Mouse (Mus musculus): ENCODE measurements around the gene Pdgfb. TPM values are rescaled to one million over a fixed set of nuclear protein-coding genes. Genes with fewer than 3 reads are reported as not detected.

Gene Pdgfb
- polyA plus RNA-seq, 1 experiment from 2014 or later, result 4.7 TPM

DNA sequence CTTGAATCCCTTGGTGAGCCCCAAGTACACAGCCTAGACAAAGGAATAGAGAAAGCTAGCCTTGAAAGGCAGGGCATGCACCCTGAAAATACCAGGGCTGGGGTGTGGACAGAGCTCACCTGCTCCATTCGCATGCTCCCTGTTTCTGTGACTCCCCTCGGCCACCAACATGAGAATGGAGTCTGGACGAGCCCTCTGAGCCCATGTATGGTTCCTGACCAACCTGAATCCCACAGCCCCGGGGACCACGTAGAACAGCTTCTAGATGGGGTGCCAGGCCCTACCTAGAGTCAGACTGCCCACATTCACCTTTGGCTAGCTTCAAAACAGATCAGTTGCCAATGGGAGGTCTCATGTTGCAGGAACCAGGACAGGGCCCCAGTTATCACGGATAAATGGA is 63.6 kb downstream of the Pdgfb start:
- peak overlapping the region; percentile 55 for H3K4me2 ChIP-seq (ENCODE audit: low read length)
- H3K9me3 ChIP-seq (ENCODE audit: control insufficient read depth, low read length), result no peaks in the 10 kb centered on the region
- DNase-seq, result no peak
- H3K27ac ChIP-seq (replicated peaks; ENCODE audit: low read depth, low read length), result peak overlapping the region; percentile 68
- H3K4me1 ChIP-seq (ENCODE audit: control insufficient read depth, insufficient read depth, low read length), result peaks cover 20% of the 10 kb centered on the region
- no peaks in the 10 kb centered on the region for H3K27me3 ChIP-seq (ENCODE audit: control insufficient read depth, insufficient read depth, low read length)
- ATAC-seq (ENCODE audit: low FRiP score, low TSS enrichment), result no peak
- peak overlapping the region; percentile 39 for H3K9ac ChIP-seq (replicated peaks; ENCODE audit: low read length)
- H3K4me3 ChIP-seq (replicated peaks; ENCODE audit: low read depth, low read length), result peak overlapping the region; percentile 27; the same call in 1 of the 2 replicates
- no peaks in the 10 kb centered on the region for H3K36me3 ChIP-seq (ENCODE audit: control insufficient read depth, insufficient read depth, low read length)
- 82% methylated on average over 6 of the region's 6 CpGs for WGBS

DNA sequence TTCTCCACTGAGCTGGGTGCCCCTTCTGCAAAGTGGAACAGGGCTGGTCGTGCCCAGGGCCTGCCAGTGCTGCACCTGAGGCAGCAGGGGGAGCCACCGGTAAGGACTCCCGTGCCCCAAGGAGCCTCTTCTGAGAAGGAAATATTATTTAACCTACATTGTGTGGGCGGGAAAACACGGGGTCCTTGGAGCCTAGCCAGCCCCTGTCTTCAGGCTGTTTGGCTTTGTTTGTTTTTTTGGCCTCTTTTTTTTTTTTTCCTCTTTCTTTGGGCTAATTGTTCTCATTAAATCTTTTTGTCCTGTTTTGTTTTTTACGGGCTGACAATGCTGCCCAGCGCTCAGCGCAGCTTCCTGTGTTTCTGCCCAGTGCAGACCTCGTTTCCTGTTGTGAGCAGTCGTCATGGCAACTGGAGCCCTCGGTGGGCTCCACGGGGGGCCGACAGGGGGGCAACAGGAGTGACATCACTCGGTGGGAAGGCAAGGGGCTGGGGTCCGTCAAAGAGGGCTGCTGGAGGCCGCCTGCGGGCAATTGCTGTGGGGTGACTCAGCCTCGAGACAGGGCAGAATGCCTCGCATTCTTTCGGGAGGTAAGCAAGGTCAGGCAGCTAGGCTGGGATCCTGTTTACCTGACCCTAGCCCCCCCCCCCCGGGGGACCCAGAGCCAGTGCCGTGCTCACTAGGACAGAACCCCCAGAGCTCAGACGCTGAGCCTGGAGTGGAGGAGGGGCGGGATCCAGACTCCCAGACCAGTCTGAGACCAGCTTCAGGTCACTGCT is 64.3 kb downstream of the Pdgfb start:
- Histone ChIP-seq H3K27me3 (ENCODE audit: control insufficient read depth, insufficient read depth, low read length) (no peaks in the 10 kb centered on the region), H3K9me3 (ENCODE audit: control insufficient read depth, low read length) (no peaks in the 10 kb centered on the region)
- 2% methylated on average over 24 of the region's 24 CpGs for WGBS

DNA sequence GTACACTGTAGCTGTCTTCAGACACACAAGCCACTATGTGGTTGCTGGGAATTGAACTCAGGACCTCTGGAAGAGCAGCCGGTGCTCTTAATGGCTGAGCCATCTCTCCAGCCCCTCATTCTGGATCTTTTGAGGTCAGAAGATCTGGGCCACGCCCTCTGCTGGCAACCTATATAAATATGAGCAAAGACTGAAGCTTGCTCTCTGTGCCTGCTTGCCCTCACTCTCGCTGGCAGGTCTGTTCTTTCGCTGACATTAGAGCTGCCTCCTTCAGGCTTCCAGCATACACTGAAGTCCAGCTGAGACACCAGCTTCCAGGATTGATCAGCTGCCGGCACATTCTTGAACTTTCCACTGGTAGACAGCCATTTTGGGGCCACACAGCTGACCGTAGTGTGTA is 67.1 kb downstream of the Pdgfb start:
- WGBS, result 70% methylated on average over 6 of the region's 6 CpGs
- H3K4me2 ChIP-seq (ENCODE audit: low read length), result no peak overlapping the region
- no peak for DNase-seq
- peaks cover 20% of the 10 kb centered on the region for H3K4me1 ChIP-seq (ENCODE audit: control insufficient read depth, insufficient read depth, low read length)
- H3K9ac ChIP-seq (replicated peaks; ENCODE audit: low read length), result no peak overlapping the region
- ATAC-seq (ENCODE audit: low FRiP score, low TSS enrichment), result no peak
- H3K27me3 ChIP-seq (ENCODE audit: control insufficient read depth, insufficient read depth, low read length), result no peaks in the 10 kb centered on the region
- H3K9me3 ChIP-seq (ENCODE audit: control insufficient read depth, low read length), result no peaks in the 10 kb centered on the region
- H3K27ac ChIP-seq (replicated peaks; ENCODE audit: low read depth, low read length), result no peak overlapping the region
- no peaks in the 10 kb centered on the region for H3K36me3 ChIP-seq (ENCODE audit: control insufficient read depth, insufficient read depth, low read length)
- H3K4me3 ChIP-seq (replicated peaks; ENCODE audit: low read depth, low read length), result no peak overlapping the region

More for the DNA sequence above, 64.3 kb downstream of the Pdgfb start:
- peaks cover 20% of the 10 kb centered on the region for H3K4me1 ChIP-seq (ENCODE audit: control insufficient read depth, insufficient read depth, low read length)
- H3K27ac ChIP-seq (replicated peaks; ENCODE audit: low read depth, low read length), result peak overlapping the region; percentile 74
- H3K4me2 ChIP-seq (ENCODE audit: low read length), result peak overlapping the region; percentile 55
- H3K36me3 ChIP-seq (ENCODE audit: control insufficient read depth, insufficient read depth, low read length), result no peaks in the 10 kb centered on the region
- DNase-seq, result peak; percentile 90
- H3K4me3 ChIP-seq (replicated peaks; ENCODE audit: low read depth, low read length), result peak overlapping the region; percentile 27
- H3K9ac ChIP-seq (replicated peaks; ENCODE audit: low read length), result peak overlapping the region; percentile 39
- peak; percentile 78 for ATAC-seq (ENCODE audit: low FRiP score, low TSS enrichment)

DNA sequence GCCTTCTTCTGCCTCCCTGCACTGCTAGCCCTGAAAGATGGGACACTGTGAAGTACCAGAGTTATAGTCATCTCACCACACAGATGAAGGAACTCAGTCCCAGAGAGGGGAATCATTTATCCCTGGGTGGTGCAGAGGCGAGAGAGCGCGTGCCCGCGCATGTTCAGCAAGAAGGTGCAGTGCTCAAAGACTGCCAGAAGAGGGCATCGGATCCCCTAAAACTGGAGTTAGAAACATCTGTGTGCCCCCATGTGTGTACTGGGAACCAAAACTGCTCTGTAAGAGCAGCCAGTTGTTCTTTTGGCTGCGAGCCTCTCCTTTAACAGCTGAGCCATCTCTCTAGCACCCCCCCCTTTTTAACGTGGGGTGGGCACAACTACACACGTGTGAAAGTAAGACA is 68.0 kb downstream of the Pdgfb start:
- H3K27ac ChIP-seq (replicated peaks; ENCODE audit: low read depth, low read length), result no peak overlapping the region
- no peaks in the 10 kb centered on the region for H3K27me3 ChIP-seq (ENCODE audit: control insufficient read depth, insufficient read depth, low read length)
- no peak overlapping the region for H3K4me3 ChIP-seq (replicated peaks; ENCODE audit: low read depth, low read length)
- ATAC-seq (ENCODE audit: low FRiP score, low TSS enrichment) (no peak), DNase-seq (peak; percentile 44)
- H3K4me2 ChIP-seq (ENCODE audit: low read length), result no peak overlapping the region
- H3K9me3 ChIP-seq (ENCODE audit: control insufficient read depth, low read length), result no peaks in the 10 kb centered on the region
- H3K4me1 ChIP-seq (ENCODE audit: control insufficient read depth, insufficient read depth, low read length), result peaks cover 20% of the 10 kb centered on the region
- WGBS, result 63% methylated on average over 9 of the region's 9 CpGs
- no peaks in the 10 kb centered on the region for H3K36me3 ChIP-seq (ENCODE audit: control insufficient read depth, insufficient read depth, low read length)
- H3K9ac ChIP-seq (replicated peaks; ENCODE audit: low read length), result no peak overlapping the region

DNA sequence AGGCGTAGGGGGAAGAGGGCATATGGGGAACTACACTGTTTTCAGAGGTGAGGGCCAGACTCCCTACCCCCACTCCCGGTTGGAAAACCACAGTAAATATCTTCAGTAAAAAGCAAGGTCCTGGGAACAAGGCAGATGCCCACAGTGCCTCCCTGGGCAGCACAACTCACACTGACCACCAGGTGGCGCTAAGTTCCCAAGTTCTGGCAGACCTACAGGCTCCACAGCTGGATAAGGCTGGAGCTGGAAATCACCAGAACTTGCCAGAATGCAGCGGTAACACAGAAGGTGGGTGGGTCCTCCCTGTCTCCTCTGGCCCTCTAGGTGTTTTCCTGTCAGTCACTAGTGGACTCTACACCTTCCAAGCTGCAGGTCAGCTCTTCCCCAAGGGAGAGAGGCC is 68.8 kb downstream of the Pdgfb start:
- ATAC-seq (ENCODE audit: low FRiP score, low TSS enrichment), result peak; percentile 59; the same call in 1 of the 2 replicates
- peaks cover 16% of the 10 kb centered on the region for H3K4me1 ChIP-seq (ENCODE audit: control insufficient read depth, insufficient read depth, low read length)
- 15% methylated on average over 4 of the region's 4 CpGs for WGBS

More for the DNA sequence above, 68.8 kb downstream of the Pdgfb start:
- Histone ChIP-seq H3K9ac (replicated peaks; ENCODE audit: low read length) (no peak overlapping the region), H3K36me3 (ENCODE audit: control insufficient read depth, insufficient read depth, low read length) (no peaks in the 10 kb centered on the region), H3K27ac (replicated peaks; ENCODE audit: low read depth, low read length) (no peak overlapping the region), H3K27me3 (ENCODE audit: control insufficient read depth, insufficient read depth, low read length) (no peaks in the 10 kb centered on the region), H3K9me3 (ENCODE audit: control insufficient read depth, low read length) (no peaks in the 10 kb centered on the region), H3K4me3 (replicated peaks; ENCODE audit: low read depth, low read length) (no peak overlapping the region), H3K4me2 (ENCODE audit: low read length) (no peak overlapping the region)
- peak; percentile 96 for DNase-seq

Small RNAs within 50 kb of the gene (microRNA-seq; reads per million reads assigned to microRNA genes)
- 0.88 reads per million for gene Mir7213

Other genes with a start within 250 kb of the Pdgfb start
- 77.8 and 83.8 TPM in 2 replicates for gene Dnal4, start 237.1 kb downstream of the Pdgfb start, polyA plus RNA-seq (2014; fragmentation: Nextera tagmentation; extraction: Ambion mirVana)
- gene Nptxr, start 210.2 kb downstream of the Pdgfb start, polyA plus RNA-seq (2014; fragmentation: Nextera tagmentation; extraction: Ambion mirVana), result 17.8 and 42.5 TPM in 2 replicates
- gene Npcd, start 180.7 kb downstream of the Pdgfb start, polyA plus RNA-seq (2014; fragmentation: Nextera tagmentation; extraction: Ambion mirVana), result 0.26 TPM in 1 of 2 replicates, not detected in the other
- 46.7 and 52.1 TPM in 2 replicates for gene Cbx6, start 180.3 kb downstream of the Pdgfb start, polyA plus RNA-seq (2014; fragmentation: Nextera tagmentation; extraction: Ambion mirVana)
- gene Apobec3, start 123.3 kb downstream of the Pdgfb start, polyA plus RNA-seq (2014; fragmentation: Nextera tagmentation; extraction: Ambion mirVana), result 0.92 and 5.0 TPM in 2 replicates
- gene Cbx7, start 43.9 kb downstream of the Pdgfb start, polyA plus RNA-seq (2014; fragmentation: Nextera tagmentation; extraction: Ambion mirVana), result 4.4 TPM in 2 replicates
- gene Syngr1, start 76.4 kb upstream of the Pdgfb start, polyA plus RNA-seq (2014; fragmentation: Nextera tagmentation; extraction: Ambion mirVana), result 26.3 and 39.4 TPM in 2 replicates
- gene Rpl3, start 76.9 kb upstream of the Pdgfb start, polyA plus RNA-seq (2014; fragmentation: Nextera tagmentation; extraction: Ambion mirVana), result 681 and 724 TPM in 2 replicates
- gene Tab1, start 118.2 kb upstream of the Pdgfb start, polyA plus RNA-seq (2014; fragmentation: Nextera tagmentation; extraction: Ambion mirVana), result 37.9 and 42.5 TPM in 2 replicates
- gene Mgat3, start 158.7 kb upstream of the Pdgfb start, polyA plus RNA-seq (2014; fragmentation: Nextera tagmentation; extraction: Ambion mirVana), result 19.9 and 20.5 TPM in 2 replicates
- gene Mief1, start 219.0 kb upstream of the Pdgfb start, polyA plus RNA-seq (2014; fragmentation: Nextera tagmentation; extraction: Ambion mirVana), result 28.1 and 41.7 TPM in 2 replicates
- gene AC140267.1, start 220.9 kb upstream of the Pdgfb start, polyA plus RNA-seq (2014; fragmentation: Nextera tagmentation; extraction: Ambion mirVana), result 2.1 TPM in 1 of 2 replicates, not detected in the other
- 114 and 122 TPM in 2 replicates for gene Atf4, start 240.2 kb upstream of the Pdgfb start, polyA plus RNA-seq (2014; fragmentation: Nextera tagmentation; extraction: Ambion mirVana)
- gene Rps19bp1, start 249.3 kb upstream of the Pdgfb start, polyA plus RNA-seq (2014; fragmentation: Nextera tagmentation; extraction: Ambion mirVana), result 73.9 and 100 TPM in 2 replicates

Data from midbrain, embryonic 14.5 days (tissue).